Mouse (Mus musculus) thymus, adult 2 months (tissue): ENCODE data around the gene Hcrtr1. TPM values are rescaled to one million over a fixed set of nuclear protein-coding genes. Genes with fewer than 3 reads are reported as not detected.

Experiments used
- DNase-seq: peaks from one replicate; pipeline ENCODE4 v3.0.0; 2021
- H3K27ac ChIP-seq: fragments of 200-500 bp; 2 replicates; pipeline ENCODE4 v1.5.1; 2012; ENCODE audit warnings: low read length, control low read depth; ENCODE audit not compliant: control insufficient read depth, insufficient read depth
- H3K27me3 ChIP-seq: fragments of 200-500 bp; 2 replicates; pipeline ENCODE4 v1.6.1; 2012; ENCODE audit warnings: mild to moderate bottlenecking, low read length, moderate library complexity, mixed read lengths; ENCODE audit not compliant: control insufficient read depth, insufficient read depth
- H3K36me3 ChIP-seq: fragments of 200-500 bp; 2 replicates; pipeline ENCODE4 v1.6.1; 2012; ENCODE audit warnings: mild to moderate bottlenecking, low read length, moderate library complexity; ENCODE audit not compliant: control insufficient read depth, insufficient read depth
- H3K4me1 ChIP-seq: fragments of 200-500 bp; replicated peaks from 2 replicates; pipeline ENCODE4 v1.6.1; 2012; ENCODE audit warnings: low read length; ENCODE audit not compliant: control insufficient read depth, insufficient read depth
- H3K4me3 ChIP-seq: fragments of 200-500 bp; 2 replicates; pipeline ENCODE4 v1.5.1; 2012; ENCODE audit warnings: mild to moderate bottlenecking, low read length, control low read depth, moderate library complexity; ENCODE audit not compliant: control insufficient read depth, insufficient read depth
- CTCF ChIP-seq: fragments of 200-500 bp; IDR thresholded peaks from 2 replicates; pipeline ENCODE4 v1.5.1; 2012; ENCODE audit warnings: mild to moderate bottlenecking, control low read depth, low read length, moderate library complexity, borderline replicate concordance; ENCODE audit not compliant: control insufficient read depth, poor library complexity, insufficient read depth; ENCODE audit errors: extremely low read depth
- POLR2A ChIP-seq: fragments of 200-500 bp; IDR thresholded peaks from 2 replicates; pipeline ENCODE4 v1.6.1; 2012; ENCODE audit warnings: mild to moderate bottlenecking, low read length, control low read depth, moderate library complexity; ENCODE audit not compliant: control insufficient read depth, poor library complexity, insufficient read depth; ENCODE audit errors: extremely low read depth
- WGBS: fragments of 180-500 bp; shearing (Covaris S2); methylation state at CpG from one replicate; pipeline ENCODE4 v1.1.7; 2018; 5-methylcytosine and 5-hydroxymethylcytosine counted together
- polyA plus RNA-seq: library from polyadenylated mRNA; depleted of rRNA; stranded (reverse); fragments of >200 nt; gene quantifications from 2 replicates; pipeline ENCODE4 v1.2.3, GENCODE M21; 2012

Gene Hcrtr1
- polyA plus RNA-seq, 1 experiment: 0.30 TPM

- Histone ChIP-seq H3K36me3 (peaks cover 40% of the 10 kb centered on the region), H3K27me3 (no peaks in the 10 kb centered on the region), H3K4me3 (no peak overlapping the region), H3K4me1 (0 out of 2 replicates have a peak, but pooled peaks cover 3% of the 10 kb centered on the region), H3K27ac (no peak overlapping the region)
- 95% methylated on average over 5 of the region's 5 CpGs for WGBS
- DNase-seq: no peak
- no peak for TF ChIP-seq POLR2A
- TF ChIP-seq CTCF: no peak
These were observed 13.2 kb downstream of the Hcrtr1 start for GRCm38 (mm10) chr4:130125935-130126334.

GRCm38 (mm10) chr4:130125164-130125563 is 14.0 kb downstream of the Hcrtr1 start:
- Histone ChIP-seq H3K27ac (no peak overlapping the region), H3K27me3 (no peaks in the 10 kb centered on the region), H3K4me3 (no peak overlapping the region), H3K36me3 (peaks cover 40% of the 10 kb centered on the region), H3K4me1 (no peaks in the 10 kb centered on the region)
- WGBS: 97% methylated on average over 6 of the region's 6 CpGs
- DNase-seq: no peak
- TF ChIP-seq CTCF (no peak), POLR2A (no peak)

- no peaks in the 10 kb centered on the region for H3K4me1 ChIP-seq
- no peak overlapping the region for H3K4me3 ChIP-seq
- no peaks in the 10 kb centered on the region for H3K27me3 ChIP-seq
- no peak overlapping the region for H3K27ac ChIP-seq
- no peak for DNase-seq
- no peak for TF ChIP-seq POLR2A
- no peak for TF ChIP-seq CTCF
- 98% methylated on average over 4 of the region's 4 CpGs for WGBS
- H3K36me3 ChIP-seq: peaks cover 40% of the 10 kb centered on the region
These were observed 15.0 kb downstream of the Hcrtr1 start for GRCm38 (mm10) chr4:130124110-130124509.

- no peaks in the 10 kb centered on the region for H3K27me3 ChIP-seq
- H3K4me1 ChIP-seq: no peaks in the 10 kb centered on the region
- TF ChIP-seq POLR2A (no peak), CTCF (no peak)
- no peak for DNase-seq
- H3K4me3 ChIP-seq: no peak overlapping the region
- no peak overlapping the region for H3K27ac ChIP-seq
- peaks cover 38% of the 10 kb centered on the region for H3K36me3 ChIP-seq
- whole genome bisulfite sequencing: 97% methylated on average over 5 of the region's 5 CpGs
These were observed 16.1 kb downstream of the Hcrtr1 start for GRCm38 (mm10) chr4:130123020-130123419.

GRCm38 (mm10) chr4:130121560-130121959 is 17.6 kb downstream of the Hcrtr1 start:
- Histone ChIP-seq H3K27ac (no peak overlapping the region), H3K4me1 (no peaks in the 10 kb centered on the region), H3K27me3 (no peaks in the 10 kb centered on the region), H3K36me3 (peaks cover 30% of the 10 kb centered on the region), H3K4me3 (no peak overlapping the region)
- DNase-seq: no peak
- no peak for TF ChIP-seq POLR2A
- WGBS: 93% methylated on average over 8 of the region's 8 CpGs

GRCm38 (mm10) chr4:130120752-130121151 is 18.4 kb downstream of the Hcrtr1 start:
- no peak overlapping the region for H3K4me3 ChIP-seq
- DNase-seq: no peak
- TF ChIP-seq POLR2A: no peak
- TF ChIP-seq CTCF: no peak
- no peak overlapping the region for H3K27ac ChIP-seq
- H3K36me3 ChIP-seq: peaks cover 28% of the 10 kb centered on the region
- H3K4me1 ChIP-seq: no peaks in the 10 kb centered on the region
- WGBS: 93% methylated on average over 4 of the region's 4 CpGs
- no peaks in the 10 kb centered on the region for H3K27me3 ChIP-seq

- no peaks in the 10 kb centered on the region; the same call in none of the 2 replicates for H3K36me3 ChIP-seq
These were observed 26.4 kb downstream of the Hcrtr1 start for GRCm38 (mm10) chr4:130112732-130113131.

More at GRCm38 (mm10) chr4:130112732-130113131, 26.4 kb downstream of the Hcrtr1 start:
- H3K4me1 ChIP-seq: no peaks in the 10 kb centered on the region
- WGBS: 100% methylated on average over 1 of the region's 1 CpGs
- no peak for TF ChIP-seq CTCF
- TF ChIP-seq POLR2A: no peak
- H3K27ac ChIP-seq: no peak overlapping the region
- no peak overlapping the region for H3K4me3 ChIP-seq
- DNase-seq: no peak
- H3K27me3 ChIP-seq: no peaks in the 10 kb centered on the region
